ENCODE assay signal across 25 mouse cellular contexts in the genomic region with DNA sequence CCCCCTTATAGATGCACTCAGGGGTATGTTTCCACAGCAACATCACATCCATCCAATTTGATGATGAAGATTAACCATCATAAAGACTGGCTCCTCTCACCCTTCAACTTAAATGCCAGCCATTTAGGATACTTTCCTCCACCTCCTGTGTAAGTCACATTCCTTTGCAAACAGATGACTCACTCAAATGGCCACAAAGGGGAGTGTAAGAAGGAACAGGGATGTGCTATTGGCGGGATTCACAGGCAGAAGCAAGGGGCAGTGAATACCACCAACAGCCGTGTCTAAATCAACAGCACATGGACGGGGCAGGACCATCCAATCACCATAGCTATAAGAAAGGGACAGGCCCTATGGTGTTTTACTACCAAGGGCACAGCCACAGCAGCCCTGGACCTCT. TPM values are rescaled to one million over a fixed set of nuclear protein-coding genes. Genes with fewer than 3 reads are reported as not detected.
DNase-seq lines count a peak whose midpoint lies in the region; ATAC-seq and TF ChIP-seq lines count a peak whose summit lies in the region.
"Had no signal": no experiment of that assay in that cellular context is flagged by ENCODE, and none has a peak within 500 bp of the region (broad histone marks: within the 10 kb centered on the region; RNA-seq: fewer than 3 reads in every experiment).

No protein-coding gene starts in this region.

- H3K36me3 ChIP-seq in hindbrain, embryonic 10.5 days: no peaks in the 10 kb centered on the region
- H3K36me3 ChIP-seq in hindbrain, embryonic 13.5 days: no peaks in the 10 kb centered on the region
- H3K36me3 ChIP-seq in C2C12 (ENCODE audit: control insufficient read depth, insufficient read depth): no peaks in the 10 kb centered on the region
- H3K36me3 ChIP-seq in embryonic facial prominence, embryonic 10.5 days (replicated peaks): no peaks in the 10 kb centered on the region
- H3K36me3 ChIP-seq in liver, embryonic 11.5 days (ENCODE audit: control insufficient read depth, insufficient read depth, low read length): no peaks in the 10 kb centered on the region
- H3K36me3 ChIP-seq: embryonic facial prominence, embryonic 13.5 days; heart, embryonic 10.5 days; heart, embryonic 13.5 days had no signal

- no peak overlapping the region for H3K4me3 ChIP-seq in hindbrain, embryonic 10.5 days
- no peak overlapping the region for H3K4me3 ChIP-seq in hindbrain, embryonic 13.5 days
- H3K4me3 ChIP-seq in C2C12 (ENCODE audit: insufficient read depth, poor library complexity, severe bottlenecking): no peak overlapping the region
- H3K4me3 ChIP-seq in embryonic facial prominence, embryonic 10.5 days: no peak overlapping the region
- H3K4me3 ChIP-seq in liver, embryonic 11.5 days (ENCODE audit: low read depth, low read length): no peak overlapping the region
- H3K4me3 ChIP-seq: embryonic facial prominence, embryonic 13.5 days; erythroblast, embryonic 14.5 days; heart, adult 2 months; heart, embryonic 10.5 days; heart, embryonic 13.5 days had no signal

- no peaks in the 10 kb centered on the region for H3K79me3 ChIP-seq in C2C12 (ENCODE audit: low read depth)

- H3K27ac ChIP-seq in hindbrain, embryonic 10.5 days: peak overlapping the region; percentile 67
- H3K27ac ChIP-seq in hindbrain, embryonic 13.5 days: no peak overlapping the region
- peak overlapping the region; percentile 36; the same call in 1 of the 2 replicates for H3K27ac ChIP-seq in embryonic facial prominence, embryonic 10.5 days (replicated peaks)
- no peak overlapping the region for H3K27ac ChIP-seq in liver, embryonic 11.5 days (ENCODE audit: low read depth, low read length)
- H3K27ac ChIP-seq: embryonic facial prominence, embryonic 13.5 days; heart, adult 2 months; heart, embryonic 10.5 days; heart, embryonic 13.5 days; hindbrain, embryonic 14.5 days; hindbrain, postnatal 0 days had no signal

- H3K4me2 ChIP-seq in hindbrain, embryonic 13.5 days: no peak overlapping the region
- no peak overlapping the region for H3K4me2 ChIP-seq in liver, embryonic 11.5 days
- H3K4me2 ChIP-seq: embryonic facial prominence, embryonic 13.5 days; heart, embryonic 13.5 days; hindbrain, embryonic 14.5 days had no signal

- H3K79me2 ChIP-seq in C2C12 (ENCODE audit: control insufficient read depth, insufficient read depth): no peaks in the 10 kb centered on the region

- no peak for ATAC-seq in hindbrain, embryonic 13.5 days (ENCODE audit: low FRiP score)
- no peak for ATAC-seq in liver, embryonic 11.5 days (replicated peaks; ENCODE audit: low FRiP score)
- ATAC-seq: forebrain, embryonic 14.5 days; inflammation-experienced regulatory T-cells, adult 6 months; intestine, embryonic 16.5 days had no signal

- peak; percentile 3 for DNase-seq in cerebellum, adult 9-10 months
- no peak for DNase-seq in cerebellum, adult 18-20 months
- DNase-seq in hindbrain, embryonic 10.5 days (ENCODE audit: low spot score): no peak
- DNase-seq in embryonic facial prominence, embryonic 10.5 days (ENCODE audit: low spot score): no peak
- no peak for DNase-seq in thymus, postnatal 25 days
- no peak for DNase-seq in liver, embryonic 11.5 days (ENCODE audit: low spot score)
- DNase-seq: adrenal gland, adult 2 months; adrenal gland, postnatal 14 days; cerebellum, adult 11-12 months; cerebellum, adult 9-11 months; cerebellum, postnatal 25 days; gastrocnemius, postnatal 25 days; heart, adult 2 months; kidney, adult 18-20 months had no signal

- no peak overlapping the region for H3ac ChIP-seq in C2C12 (ENCODE audit: control insufficient read depth, insufficient read length, low read depth)

- H3K27me3 ChIP-seq in hindbrain, embryonic 10.5 days (ENCODE audit: insufficient read depth, poor library complexity, severe bottlenecking): peaks cover 46% of the 10 kb centered on the region
- H3K27me3 ChIP-seq in hindbrain, embryonic 13.5 days: peaks cover 60% of the 10 kb centered on the region
- no peaks in the 10 kb centered on the region for H3K27me3 ChIP-seq in C2C12 (ENCODE audit: control insufficient read depth, insufficient read depth, insufficient read length)
- H3K27me3 ChIP-seq in embryonic facial prominence, embryonic 10.5 days (replicated peaks; ENCODE audit: low read depth, poor library complexity, severe bottlenecking): no peaks in the 10 kb centered on the region
- H3K27me3 ChIP-seq in liver, embryonic 11.5 days (replicated peaks; ENCODE audit: control insufficient read depth, insufficient read depth, low read length): no peaks in the 10 kb centered on the region
- H3K27me3 ChIP-seq: embryonic facial prominence, embryonic 13.5 days had no signal

- H3K9ac ChIP-seq in hindbrain, embryonic 13.5 days: no peak overlapping the region
- H3K9ac ChIP-seq in liver, embryonic 11.5 days (ENCODE audit: low read depth, low read length): no peak overlapping the region
- H3K9ac ChIP-seq: embryonic facial prominence, embryonic 13.5 days; heart, embryonic 13.5 days; hindbrain, embryonic 14.5 days had no signal

- no peaks in the 10 kb centered on the region for H3K9me3 ChIP-seq in hindbrain, embryonic 10.5 days
- H3K9me3 ChIP-seq in hindbrain, embryonic 13.5 days: no peaks in the 10 kb centered on the region
- H3K9me3 ChIP-seq in embryonic facial prominence, embryonic 10.5 days: no peaks in the 10 kb centered on the region
- H3K9me3 ChIP-seq in liver, embryonic 11.5 days (ENCODE audit: control insufficient read depth, low read length): no peaks in the 10 kb centered on the region
- H3K9me3 ChIP-seq: embryonic facial prominence, embryonic 13.5 days; heart, embryonic 10.5 days; heart, embryonic 13.5 days had no signal

- TF ChIP-seq CTCF in C2C12 (IDR thresholded peaks at IDR 0.05; ENCODE audit: control insufficient read depth, insufficient read depth, insufficient read length): no peak

- WGBS in hindbrain, embryonic 10.5 days: 61% methylated on average over 3 of the region's 3 CpGs
- WGBS in hindbrain, embryonic 13.5 days: 71% methylated on average over 3 of the region's 3 CpGs
- WGBS in embryonic facial prominence, embryonic 10.5 days: 66% methylated on average over 3 of the region's 3 CpGs
- WGBS in liver, embryonic 11.5 days: 72% methylated on average over 3 of the region's 3 CpGs

- peaks cover 60% of the 10 kb centered on the region for H3K4me1 ChIP-seq in hindbrain, embryonic 10.5 days (replicated peaks)
- H3K4me1 ChIP-seq in hindbrain, embryonic 13.5 days (replicated peaks): peaks cover 11% of the 10 kb centered on the region
- peaks cover 55% of the 10 kb centered on the region for H3K4me1 ChIP-seq in embryonic facial prominence, embryonic 10.5 days
- no peaks in the 10 kb centered on the region for H3K4me1 ChIP-seq in liver, embryonic 11.5 days (replicated peaks; ENCODE audit: control insufficient read depth, insufficient read depth, low read length)

TF ChIP-seq in C2C12, 6 proteins besides CTCF, POLR2A, EP300 and RAD21:
- TF ChIP-seq MYOD1 (IDR thresholded peaks at IDR 0.05; ENCODE audit: control insufficient read depth, insufficient read length, low read depth) (peak; percentile 25), FOSL1 (IDR thresholded peaks at IDR 0.05; ENCODE audit: insufficient read depth, low read length, poor library complexity, severe bottlenecking) (no peak), USF1 (IDR thresholded peaks at IDR 0.05; ENCODE audit: low read depth) (no peak), MAX (IDR thresholded peaks at IDR 0.05) (no peak), MYOG (IDR thresholded peaks at IDR 0.05; ENCODE audit: control insufficient read depth, extremely low read depth, insufficient read length) (no peak), CEBPB (IDR thresholded peaks at IDR 0.05; ENCODE audit: low read depth) (no peak)

RNA-seq across cellular contexts. Expression of a gene that starts 50.9 kb away (rescaled TPM):
- polyA plus RNA-seq in hindbrain, embryonic 10.5 days (2016; fragmentation: Nextera tagmentation; extraction: Ambion mirVana): 11.7 and 15.4 TPM in 2 replicates
- polyA plus RNA-seq in hindbrain, embryonic 13.5 days (2015; fragmentation: Nextera tagmentation; extraction: Ambion mirVana): 5.0 and 7.9 TPM in 2 replicates
- 39.9 TPM for polyA plus RNA-seq in C2C12 (2012; fragmentation: generic; extraction: Trizol)
- 9.1 and 9.9 TPM in 2 replicates for polyA plus RNA-seq in embryonic facial prominence, embryonic 10.5 days (2016; fragmentation: Nextera tagmentation; extraction: Ambion mirVana)
- polyA plus RNA-seq in liver, embryonic 11.5 days (2014; fragmentation: Nextera tagmentation; extraction: Ambion mirVana): 0.91 and 1.5 TPM in 2 replicates
- polyA plus RNA-seq: erythroblast, embryonic 14.5 days had no signal

Comparison
In these comparisons a context has a peak if more than half of its experiments do, and no peak if none do; other contexts are left out.
1. H3K27ac ChIP-seq: peak in hindbrain, embryonic 10.5 days (single experiment) and embryonic facial prominence, embryonic 10.5 days (single experiment); none in hindbrain, embryonic 13.5 days (single experiment) and liver, embryonic 11.5 days (single experiment).